In genomic region chr1:194938715-194939114, GRCm38 (mm10) we compare ENCODE assay signal across 8 mouse cellular contexts. TPM values are rescaled to one million over a fixed set of nuclear protein-coding genes. Genes with fewer than 3 reads are reported as not detected.
DNase-seq lines count a peak whose midpoint lies in the region; ATAC-seq and TF ChIP-seq lines count a peak whose summit lies in the region.

Gene Cd34 (plus strand): TSS chr1:194938819.

- peak; percentile 15 to 23 for DNase-seq in cerebellum, postnatal 14 days
- DNase-seq in cerebellum, adult 18-20 months, result no peak
- DNase-seq in liver, embryonic 11.5 days (ENCODE audit: low spot score), result no peak
- peak; percentile 3 for DNase-seq in midbrain, postnatal 0 days (ENCODE audit: low spot score)
- DNase-seq in urinary bladder, postnatal 25 days (ENCODE audit: low spot score), result peak; percentile 50

- H3K4me1 ChIP-seq in embryonic facial prominence, embryonic 13.5 days, result peaks cover 12% of the 10 kb centered on the region; the same call in 1 of the 2 replicates
- H3K4me1 ChIP-seq in heart, embryonic 12.5 days (replicated peaks), result peaks cover 18% of the 10 kb centered on the region
- H3K4me1 ChIP-seq in kidney, embryonic 16.5 days (ENCODE audit: insufficient read depth, low read length), result no peaks in the 10 kb centered on the region
- no peaks in the 10 kb centered on the region; the same call in 1 of the 2 replicates for H3K4me1 ChIP-seq in liver, embryonic 11.5 days (replicated peaks; ENCODE audit: control insufficient read depth, insufficient read depth, low read length)
- H3K4me1 ChIP-seq in midbrain, postnatal 0 days (ENCODE audit: insufficient read depth, low read length), result peaks cover 3% of the 10 kb centered on the region; the same call in 1 of the 2 replicates

- TF ChIP-seq CTCF in midbrain, postnatal 0 days (IDR thresholded peaks at IDR 0.05), result no peak

- H3K27ac ChIP-seq in embryonic facial prominence, embryonic 13.5 days, result no peak within 1 kb of the TSS
- H3K27ac ChIP-seq in heart, embryonic 12.5 days (ENCODE audit: poor library complexity, severe bottlenecking), result peak within 1 kb of the TSS; percentile 25
- peak within 1 kb of the TSS; percentile 22; the same call in 1 of the 2 replicates for H3K27ac ChIP-seq in kidney, embryonic 16.5 days (ENCODE audit: low read length)
- no peak within 1 kb of the TSS for H3K27ac ChIP-seq in liver, embryonic 11.5 days (ENCODE audit: low read depth, low read length)
- H3K27ac ChIP-seq in midbrain, postnatal 0 days (ENCODE audit: low read depth, low read length), result no peak within 1 kb of the TSS

- H3K4me2 ChIP-seq in embryonic facial prominence, embryonic 13.5 days, result peak within 1 kb of the TSS; percentile 90
- peak within 1 kb of the TSS; percentile 69 for H3K4me2 ChIP-seq in heart, embryonic 12.5 days
- H3K4me2 ChIP-seq in kidney, embryonic 16.5 days (replicated peaks; ENCODE audit: low read depth, low read length), result peak within 1 kb of the TSS; percentile 81
- H3K4me2 ChIP-seq in liver, embryonic 11.5 days, result peak within 1 kb of the TSS; percentile 64
- peak within 1 kb of the TSS; percentile 99 for H3K4me2 ChIP-seq in midbrain, postnatal 0 days (ENCODE audit: low read depth, low read length, poor library complexity, severe bottlenecking)

- H3K27me3 ChIP-seq in embryonic facial prominence, embryonic 13.5 days, result peaks cover 8% of the 10 kb centered on the region; the same call in 1 of the 2 replicates
- peaks cover 9% of the 10 kb centered on the region; the same call in 1 of the 2 replicates for H3K27me3 ChIP-seq in heart, embryonic 12.5 days (replicated peaks)
- 0 out of 2 replicates have a peak, but pooled peaks cover 8% of the 10 kb centered on the region for H3K27me3 ChIP-seq in kidney, embryonic 16.5 days (ENCODE audit: insufficient read depth, low read length)
- peaks cover 20% of the 10 kb centered on the region for H3K27me3 ChIP-seq in liver, embryonic 11.5 days (replicated peaks; ENCODE audit: control insufficient read depth, insufficient read depth, low read length)
- no peaks in the 10 kb centered on the region for H3K27me3 ChIP-seq in midbrain, postnatal 0 days (ENCODE audit: insufficient read depth, low read length)

- H3K9ac ChIP-seq in embryonic facial prominence, embryonic 13.5 days, result peak within 1 kb of the TSS; percentile 74
- H3K9ac ChIP-seq in heart, embryonic 12.5 days, result peak within 1 kb of the TSS; percentile 58
- H3K9ac ChIP-seq in kidney, embryonic 16.5 days (replicated peaks; ENCODE audit: low read length), result peak within 1 kb of the TSS; percentile 67
- H3K9ac ChIP-seq in liver, embryonic 11.5 days (ENCODE audit: low read depth, low read length), result peak within 1 kb of the TSS; percentile 49; the same call in 1 of the 2 replicates
- peak within 1 kb of the TSS; percentile 50 for H3K9ac ChIP-seq in midbrain, postnatal 0 days (replicated peaks; ENCODE audit: low read length, poor library complexity, severe bottlenecking)

- ATAC-seq in embryonic facial prominence, embryonic 13.5 days (ENCODE audit: insufficient number of reproducible peaks, insufficient read depth, low FRiP score, low TSS enrichment, low read depth), result peak; percentile 74; the same call in 1 of the 2 replicates
- ATAC-seq in heart, embryonic 12.5 days (ENCODE audit: insufficient number of reproducible peaks, low FRiP score), result peak; percentile 91
- peak; percentile 98 for ATAC-seq in kidney, embryonic 16.5 days (ENCODE audit: low FRiP score, low TSS enrichment)
- peak; percentile 74 for ATAC-seq in liver, embryonic 11.5 days (replicated peaks; ENCODE audit: low FRiP score)
- peak; percentile 52; the same call in 1 of the 2 replicates for ATAC-seq in midbrain, postnatal 0 days (ENCODE audit: low FRiP score)

- no peaks in the 10 kb centered on the region for H3K36me3 ChIP-seq in embryonic facial prominence, embryonic 13.5 days
- H3K36me3 ChIP-seq in heart, embryonic 12.5 days, result no peaks in the 10 kb centered on the region
- no peaks in the 10 kb centered on the region for H3K36me3 ChIP-seq in kidney, embryonic 16.5 days (ENCODE audit: insufficient read depth, low read length)
- no peaks in the 10 kb centered on the region for H3K36me3 ChIP-seq in liver, embryonic 11.5 days (ENCODE audit: control insufficient read depth, insufficient read depth, low read length)
- H3K36me3 ChIP-seq in midbrain, postnatal 0 days (ENCODE audit: insufficient read depth, low read length), result no peaks in the 10 kb centered on the region

- under 1% methylated on average over 26 of the region's 26 CpGs for WGBS in embryonic facial prominence, embryonic 13.5 days
- whole genome bisulfite sequencing in heart, embryonic 12.5 days, result under 1% methylated on average over 26 of the region's 26 CpGs
- WGBS in kidney, embryonic 16.5 days, result 1% methylated on average over 26 of the region's 26 CpGs
- under 1% methylated on average over 26 of the region's 26 CpGs for WGBS in liver, embryonic 11.5 days
- under 1% methylated on average over 26 of the region's 26 CpGs for WGBS in midbrain, postnatal 0 days

- no peaks in the 10 kb centered on the region for H3K9me3 ChIP-seq in embryonic facial prominence, embryonic 13.5 days
- no peaks in the 10 kb centered on the region for H3K9me3 ChIP-seq in heart, embryonic 12.5 days (replicated peaks)
- H3K9me3 ChIP-seq in kidney, embryonic 16.5 days (ENCODE audit: low read length), result no peaks in the 10 kb centered on the region
- no peaks in the 10 kb centered on the region for H3K9me3 ChIP-seq in liver, embryonic 11.5 days (ENCODE audit: control insufficient read depth, low read length)
- H3K9me3 ChIP-seq in midbrain, postnatal 0 days (ENCODE audit: low read length), result no peaks in the 10 kb centered on the region

- H3K4me3 ChIP-seq in embryonic facial prominence, embryonic 13.5 days, result peak within 1 kb of the TSS; percentile 55
- H3K4me3 ChIP-seq in heart, embryonic 12.5 days, result peak within 1 kb of the TSS; percentile 56
- peak within 1 kb of the TSS; percentile 47 for H3K4me3 ChIP-seq in kidney, embryonic 16.5 days (ENCODE audit: low read length)
- peak within 1 kb of the TSS; percentile 45 for H3K4me3 ChIP-seq in liver, embryonic 11.5 days (ENCODE audit: low read depth, low read length)
- peak within 1 kb of the TSS; percentile 51 for H3K4me3 ChIP-seq in midbrain, postnatal 0 days (ENCODE audit: low read depth, low read length)

RNA-seq across cellular contexts. Expression of gene Cd34, which starts in this region (rescaled TPM):
- polyA plus RNA-seq in embryonic facial prominence, embryonic 13.5 days (2015; fragmentation: Nextera tagmentation; extraction: Ambion mirVana), result 60.5 and 62.9 TPM in 2 replicates
- 86.2 and 91.5 TPM in 2 replicates for polyA plus RNA-seq in heart, embryonic 12.5 days (2016; fragmentation: Nextera tagmentation; extraction: Ambion mirVana)
- 106 and 114 TPM in 2 replicates for polyA plus RNA-seq in kidney, embryonic 16.5 days (2015; fragmentation: Nextera tagmentation; extraction: Ambion mirVana)
- polyA plus RNA-seq in liver, embryonic 11.5 days (2014; fragmentation: Nextera tagmentation; extraction: Ambion mirVana), result 35.8 and 37.1 TPM in 2 replicates
- total RNA-seq in midbrain, postnatal 0 days (2014; rRNA removed), result 18.5 and 23.9 TPM in 2 replicates
- 17.6 and 20.3 TPM in 2 replicates for polyA plus RNA-seq in midbrain, postnatal 0 days (2015; fragmentation: Nextera tagmentation; extraction: Ambion mirVana)

Comparison
In these comparisons a context has a peak if more than half of its experiments do, and no peak if none do; other contexts are left out.
1. DNase-seq: peak in cerebellum, postnatal 14 days (2 of 2), midbrain, postnatal 0 days (single experiment) and urinary bladder, postnatal 25 days (single experiment); none in cerebellum, adult 18-20 months (0 of 2) and liver, embryonic 11.5 days (single experiment).
2. H3K27ac ChIP-seq: peak in heart, embryonic 12.5 days (single experiment) and kidney, embryonic 16.5 days (single experiment); none in embryonic facial prominence, embryonic 13.5 days (single experiment), liver, embryonic 11.5 days (single experiment) and midbrain, postnatal 0 days (single experiment).
3. Peak in every context shown above with its lines, with median percentiles within 50 percentile points of each other: ATAC-seq, H3K4me2 ChIP-seq, H3K4me3 ChIP-seq and H3K9ac ChIP-seq.